ENCODE assay signal across 16 mouse cellular contexts in the genomic region with DNA sequence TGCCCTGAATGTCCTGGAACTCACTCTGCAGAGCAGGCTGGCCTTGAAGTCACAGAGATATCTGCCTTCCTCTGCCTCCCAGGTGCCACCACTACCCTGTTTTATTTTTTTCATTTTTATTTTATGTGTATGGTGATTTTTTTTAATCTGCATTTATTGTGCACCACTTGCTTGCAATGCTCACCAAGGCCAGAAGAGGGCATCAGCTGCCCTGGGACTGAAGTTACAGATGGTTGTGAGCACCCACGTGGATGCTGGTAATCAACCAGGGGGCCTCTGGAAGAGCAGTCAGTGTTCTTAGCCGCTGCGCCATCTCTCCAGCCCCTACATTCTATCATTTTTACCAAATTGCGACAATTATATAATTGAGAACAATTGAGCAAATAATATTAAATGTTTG. TPM values are rescaled to one million over a fixed set of nuclear protein-coding genes. Genes with fewer than 3 reads are reported as not detected.
DNase-seq lines count a peak whose midpoint lies in the region; ATAC-seq and TF ChIP-seq lines count a peak whose summit lies in the region.
"Had no signal": no experiment of that assay in that cellular context is flagged by ENCODE, and none has a peak within 500 bp of the region (broad histone marks: within the 10 kb centered on the region; RNA-seq: fewer than 3 reads in every experiment).

No protein-coding gene starts in this region.

- peak; percentile 71 for TF ChIP-seq RAD21 in MEL (IDR thresholded peaks at IDR 0.05; ENCODE audit: low read depth, low read length)

- WGBS in kidney, adult 2 months: 91% methylated on average over 4 of the region's 4 CpGs
- 83% methylated on average over 4 of the region's 4 CpGs for WGBS in stomach, postnatal 0 days

- no peak for DNase-seq in kidney, adult 2 months
- no peak for DNase-seq in kidney, postnatal 14 days
- no peak for DNase-seq in testis, postnatal 10 days (ENCODE audit: low spot score)
- peak; percentile 79 for DNase-seq in MEL (ENCODE audit: low read depth, low spot score)
- DNase-seq in stomach, postnatal 0 days (ENCODE audit: low spot score): no peak
- DNase-seq in layer of hippocampus, adult 18-20 months (ENCODE audit: low spot score in 2 of 2): no peak
- DNase-seq: adrenal gland, postnatal 36 days; cerebellum, adult 9-11 months; kidney, postnatal 25 days had no signal

- no peak overlapping the region for H3K9ac ChIP-seq in MEL (ENCODE audit: control insufficient read depth, low read depth, low read length, poor library complexity, severe bottlenecking)
- no peak overlapping the region for H3K9ac ChIP-seq in stomach, postnatal 0 days (ENCODE audit: low read length)
- H3K9ac ChIP-seq: forebrain, embryonic 12.5 days; heart, embryonic 15.5 days; lung, embryonic 15.5 days; midbrain, embryonic 12.5 days; neural tube, embryonic 13.5 days had no signal

- H3K4me2 ChIP-seq in stomach, postnatal 0 days (replicated peaks; ENCODE audit: low read depth): no peak overlapping the region
- H3K4me2 ChIP-seq: forebrain, embryonic 12.5 days; heart, embryonic 15.5 days; lung, embryonic 15.5 days; midbrain, embryonic 12.5 days; neural tube, embryonic 13.5 days had no signal

- no peaks in the 10 kb centered on the region for H3K9me3 ChIP-seq in MEL (replicated peaks; ENCODE audit: insufficient read depth, low read length)
- H3K9me3 ChIP-seq in stomach, postnatal 0 days (ENCODE audit: control insufficient read depth, low read length): no peaks in the 10 kb centered on the region
- H3K9me3 ChIP-seq: forebrain, embryonic 12.5 days; heart, embryonic 15.5 days; lung, embryonic 15.5 days; midbrain, embryonic 12.5 days; neural tube, embryonic 13.5 days had no signal

- no peak overlapping the region for H3K27ac ChIP-seq in kidney, adult 2 months (ENCODE audit: insufficient read depth, low read depth, low read length)
- H3K27ac ChIP-seq in testis, adult 2 months (ENCODE audit: control insufficient read depth, insufficient read depth, low read depth, low read length): no peak overlapping the region
- no peak overlapping the region for H3K27ac ChIP-seq in MEL (ENCODE audit: control insufficient read depth, low read depth, low read length)
- no peak overlapping the region for H3K27ac ChIP-seq in stomach, postnatal 0 days (replicated peaks)
- H3K27ac ChIP-seq: forebrain, embryonic 12.5 days; heart, embryonic 15.5 days; lung, embryonic 15.5 days; midbrain, embryonic 12.5 days; neural tube, embryonic 13.5 days had no signal

- ATAC-seq in stomach, postnatal 0 days (ENCODE audit: low FRiP score, low TSS enrichment): no peak
- ATAC-seq: hindbrain, embryonic 16.5 days had no signal

- H3K79me2 ChIP-seq in MEL (ENCODE audit: control insufficient read depth, insufficient read depth, low read length, poor library complexity): no peaks in the 10 kb centered on the region

- H3K4me1 ChIP-seq in kidney, adult 2 months (ENCODE audit: control insufficient read depth, insufficient read depth, low read length): peaks cover 8% of the 10 kb centered on the region; the same call in 1 of the 2 replicates
- no peaks in the 10 kb centered on the region for H3K4me1 ChIP-seq in testis, adult 2 months (ENCODE audit: control insufficient read depth, insufficient read depth, low read length)
- no peaks in the 10 kb centered on the region; a peak in 1 of 4 replicates for H3K4me1 ChIP-seq in MEL (ENCODE audit: control insufficient read depth in 1 of 2, insufficient read depth in 2 of 2, low read length in 2 of 2)
- no peaks in the 10 kb centered on the region for H3K4me1 ChIP-seq in stomach, postnatal 0 days (replicated peaks; ENCODE audit: control insufficient read depth, insufficient read depth)
- H3K4me1 ChIP-seq: forebrain, embryonic 12.5 days; heart, embryonic 15.5 days; lung, embryonic 15.5 days; midbrain, embryonic 12.5 days; neural tube, embryonic 13.5 days had no signal

- no peak for TF ChIP-seq EP300 in MEL (IDR thresholded peaks at IDR 0.05; ENCODE audit: low read depth in 1 of 2, low read length in 2 of 2)
- no peak for TF ChIP-seq EP300 in stomach, postnatal 0 days (optimal IDR thresholded peaks at IDR 0.05)

- peak; percentile 37 for TF ChIP-seq CTCF in kidney, adult 2 months (conservative IDR thresholded peaks at IDR 0.05; ENCODE audit: insufficient read depth, insufficient read length, low read depth, low read length)
- peak; percentile 54; the same call in 1 of the 2 replicates for TF ChIP-seq CTCF in testis, adult 2 months (IDR thresholded peaks at IDR 0.05; ENCODE audit: control insufficient read depth, insufficient read depth, insufficient replicate concordance, low read depth, low read length)
- TF ChIP-seq CTCF in MEL (IDR thresholded peaks at IDR 0.05 in 2 of 3, conservative IDR thresholded peaks at IDR 0.05 in 1 of 3; ENCODE audit: control insufficient read depth in 1 of 3, insufficient read depth in 1 of 3, low read depth in 2 of 3, low read length in 3 of 3, poor library complexity in 1 of 3, severe bottlenecking in 1 of 3): peak; percentile 70 to 81 (median 80)
- TF ChIP-seq CTCF in stomach, postnatal 0 days (IDR thresholded peaks at IDR 0.05; ENCODE audit: low read depth): peak; percentile 55

- H3K4me3 ChIP-seq in kidney, adult 2 months (ENCODE audit: insufficient read depth, low read depth, low read length): no peak overlapping the region
- no peak overlapping the region for H3K4me3 ChIP-seq in testis, adult 2 months (ENCODE audit: control insufficient read depth, low read depth, low read length)
- H3K4me3 ChIP-seq in MEL (ENCODE audit: control insufficient read depth in 1 of 2, insufficient read depth in 1 of 2, low read depth in 2 of 2, low read length in 2 of 2): no peak overlapping the region
- H3K4me3 ChIP-seq in stomach, postnatal 0 days (ENCODE audit: low read depth, low read length): no peak overlapping the region
- H3K4me3 ChIP-seq: forebrain, embryonic 12.5 days; heart, embryonic 15.5 days; lung, embryonic 15.5 days; midbrain, embryonic 12.5 days; neural tube, embryonic 13.5 days had no signal

- TF ChIP-seq POLR2A in kidney, adult 2 months (IDR thresholded peaks at IDR 0.05; ENCODE audit: low read depth, low read length): no peak
- TF ChIP-seq POLR2A in testis, adult 2 months (IDR thresholded peaks at IDR 0.05; ENCODE audit: control insufficient read depth, low read depth, low read length): no peak
- no peak for TF ChIP-seq POLR2A in MEL (IDR thresholded peaks at IDR 0.05; ENCODE audit: control insufficient read depth in 1 of 2, insufficient read depth in 1 of 2, low read depth in 1 of 2, low read length in 2 of 2, poor library complexity in 1 of 2)

- no peaks in the 10 kb centered on the region for H3K36me3 ChIP-seq in kidney, adult 2 months (ENCODE audit: control insufficient read depth, insufficient read depth, low read length)
- H3K36me3 ChIP-seq in testis, adult 2 months (ENCODE audit: control insufficient read depth, insufficient read depth, low read length): no peaks in the 10 kb centered on the region
- H3K36me3 ChIP-seq in MEL (ENCODE audit: control insufficient read depth in 1 of 2, insufficient read depth in 2 of 2, low read length in 2 of 2): no peaks in the 10 kb centered on the region
- peaks cover 5% of the 10 kb centered on the region; the same call in 1 of the 2 replicates for H3K36me3 ChIP-seq in stomach, postnatal 0 days (ENCODE audit: control insufficient read depth, insufficient read depth, low read length)
- H3K36me3 ChIP-seq: forebrain, embryonic 12.5 days; heart, embryonic 15.5 days; midbrain, embryonic 12.5 days; neural tube, embryonic 13.5 days had no signal

- no peaks in the 10 kb centered on the region for H3K27me3 ChIP-seq in kidney, adult 2 months (replicated peaks; ENCODE audit: control insufficient read depth, insufficient read depth, low read length)
- no peaks in the 10 kb centered on the region for H3K27me3 ChIP-seq in testis, adult 2 months (ENCODE audit: control insufficient read depth, insufficient read depth, low read length)
- no peaks in the 10 kb centered on the region for H3K27me3 ChIP-seq in MEL (ENCODE audit: control insufficient read depth in 1 of 2, insufficient read depth in 2 of 2, low read length in 2 of 2)
- no peaks in the 10 kb centered on the region for H3K27me3 ChIP-seq in stomach, postnatal 0 days (ENCODE audit: control insufficient read depth, insufficient read depth, low read length)
- H3K27me3 ChIP-seq: forebrain, embryonic 12.5 days; heart, embryonic 15.5 days; lung, embryonic 15.5 days; neural tube, embryonic 13.5 days had no signal

TF ChIP-seq in MEL, 35 proteins besides CTCF, POLR2A, EP300 and RAD21 (continues in another document):
- TF ChIP-seq CHD2 (IDR thresholded peaks at IDR 0.05; ENCODE audit: low read length): no peak
- TF ChIP-seq NRF1 (IDR thresholded peaks at IDR 0.05; ENCODE audit: insufficient read depth, low read depth, low read length, poor library complexity, severe bottlenecking): no peak
- TF ChIP-seq POLR2AphosphoS5 (IDR thresholded peaks at IDR 0.05; ENCODE audit: borderline replicate concordance, low read depth, low read length): no peak
- no peak; the same call in 1 of the 2 replicates for TF ChIP-seq USF1 (IDR thresholded peaks at IDR 0.05; ENCODE audit: low read depth, low read length)
- TF ChIP-seq SIN3A (IDR thresholded peaks at IDR 0.05; ENCODE audit: low read length): no peak

RNA-seq across cellular contexts. Expression of gene Jade2, which starts 46.2 kb away (rescaled TPM):
- polyA plus RNA-seq in kidney, adult 2 months (2012; rRNA removed): 13.4 and 13.8 TPM in 2 replicates
- 2.9 and 3.4 TPM in 2 replicates for polyA plus RNA-seq in testis, adult 2 months (2012; rRNA removed)
- 4.5 and 5.4 TPM in 2 replicates for total RNA-seq in MEL (2012; rRNA removed)
- polyA plus RNA-seq in MEL (2012; ENCODE audit: insufficient read depth in 1 of 2, insufficient read length in 2 of 2, low read depth in 1 of 2, low replicate concordance in 2 of 2, missing spikeins in 1 of 2): 10 to 100 TPM in 1 of 2 experiments, not detected in 1; 13.0 TPM
- polyA plus RNA-seq in stomach, postnatal 0 days (2015; fragmentation: Nextera tagmentation; extraction: Ambion mirVana): 1.2 and 1.3 TPM in 2 replicates
- total RNA-seq in layer of hippocampus, adult 18-20 months (2021): 10 to 100 TPM; 54.5 to 60.0 TPM

RNA-seq across cellular contexts. Expression of gene Sar1b, which starts 47.7 kb away (rescaled TPM):
- 47.1 and 62.2 TPM in 2 replicates for polyA plus RNA-seq in kidney, adult 2 months (2012; rRNA removed)
- 11.8 and 14.9 TPM in 2 replicates for polyA plus RNA-seq in testis, adult 2 months (2012; rRNA removed)
- 99.0 and 104 TPM in 2 replicates for total RNA-seq in MEL (2012; rRNA removed)
- polyA plus RNA-seq in MEL (2012; ENCODE audit: insufficient read depth in 1 of 2, insufficient read length in 2 of 2, low read depth in 1 of 2, low replicate concordance in 2 of 2, missing spikeins in 1 of 2): 100 to 1,000 TPM in 1 of 2 experiments, not detected in 1; 124 TPM
- 168 and 169 TPM in 2 replicates for polyA plus RNA-seq in stomach, postnatal 0 days (2015; fragmentation: Nextera tagmentation; extraction: Ambion mirVana)
- total RNA-seq in layer of hippocampus, adult 18-20 months (2021): 10 to 100 TPM; 64.5 to 65.9 TPM

RNA-seq across cellular contexts. Expression of gene Sec24a, which starts 47.8 kb away (rescaled TPM):
- polyA plus RNA-seq in kidney, adult 2 months (2012; rRNA removed): 14.7 and 14.8 TPM in 2 replicates
- 19.7 and 22.1 TPM in 2 replicates for polyA plus RNA-seq in testis, adult 2 months (2012; rRNA removed)
- total RNA-seq in MEL (2012; rRNA removed): 5.3 TPM in 2 replicates
- polyA plus RNA-seq in MEL (2012; ENCODE audit: insufficient read depth in 1 of 2, insufficient read length in 2 of 2, low read depth in 1 of 2, low replicate concordance in 2 of 2, missing spikeins in 1 of 2): 10 to 100 TPM; 14.1 to 38.2 TPM
- polyA plus RNA-seq in stomach, postnatal 0 days (2015; fragmentation: Nextera tagmentation; extraction: Ambion mirVana): 8.3 and 8.4 TPM in 2 replicates
- 10 to 100 TPM; 17.8 to 19.4 TPM for total RNA-seq in layer of hippocampus, adult 18-20 months (2021)
